Mouse (Mus musculus): Measurements from ENCODE around the gene Wipf2. TPM values are rescaled to one million over a fixed set of nuclear protein-coding genes. Genes with fewer than 3 reads are reported as not detected.
"Not testable (repeated sequence)": the region's sequence is repeated elsewhere in the genome, so short reads cannot be mapped to it uniquely, and the experiment has no call there.

The Wipf2 gene
- total RNA-seq, 2 experiments from 2014 or later = 12.6 to 14.1 TPM

- DNase-seq = peak; percentile 61
Measured at GRCm38 (mm10) chr11:98932293-98933091, 69.1 kb downstream of the Wipf2 start.

DNA sequence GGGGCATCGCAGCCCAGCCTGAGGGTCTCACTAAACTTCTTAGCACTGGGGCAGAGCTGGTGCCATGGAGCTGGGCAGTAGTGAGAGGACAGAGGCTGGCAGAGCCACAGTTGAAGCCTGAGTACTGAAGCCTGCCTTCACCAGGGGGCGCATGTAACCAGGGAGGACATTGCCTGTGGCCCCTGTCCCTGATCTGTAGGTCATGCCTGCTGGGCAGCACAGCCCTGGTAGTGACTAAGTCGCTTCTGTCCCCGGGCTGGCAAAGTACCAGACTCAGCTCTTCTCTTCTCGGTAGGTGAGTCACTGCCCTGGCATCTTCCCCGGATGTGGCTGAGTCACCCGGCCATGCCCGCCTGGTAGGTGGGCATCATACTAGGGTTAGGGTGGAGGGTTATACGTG lies 69.7 kb downstream of the Wipf2 start:
- peak; percentile 85 for DNase-seq

DNA sequence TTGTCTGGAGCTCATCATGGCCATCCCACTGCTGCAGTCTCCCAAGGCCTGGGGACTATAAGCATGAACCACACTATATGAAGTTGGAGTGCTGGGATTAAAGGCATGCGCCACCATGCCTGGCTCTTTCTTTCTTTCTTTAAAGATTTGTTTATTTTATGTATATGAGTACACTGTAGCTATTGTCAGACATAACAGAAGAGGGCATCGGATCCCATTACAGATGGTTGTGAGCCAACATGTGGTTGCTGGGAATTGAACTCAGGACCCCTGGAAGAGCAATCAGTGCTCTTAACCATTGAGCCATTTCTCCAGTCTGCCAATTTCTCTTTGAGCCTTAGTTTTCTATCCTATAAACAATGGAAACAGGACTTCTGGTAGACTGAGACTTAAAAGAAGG lies 70.4 kb downstream of the Wipf2 start:
- DNase-seq = not testable (repeated sequence)

DNA sequence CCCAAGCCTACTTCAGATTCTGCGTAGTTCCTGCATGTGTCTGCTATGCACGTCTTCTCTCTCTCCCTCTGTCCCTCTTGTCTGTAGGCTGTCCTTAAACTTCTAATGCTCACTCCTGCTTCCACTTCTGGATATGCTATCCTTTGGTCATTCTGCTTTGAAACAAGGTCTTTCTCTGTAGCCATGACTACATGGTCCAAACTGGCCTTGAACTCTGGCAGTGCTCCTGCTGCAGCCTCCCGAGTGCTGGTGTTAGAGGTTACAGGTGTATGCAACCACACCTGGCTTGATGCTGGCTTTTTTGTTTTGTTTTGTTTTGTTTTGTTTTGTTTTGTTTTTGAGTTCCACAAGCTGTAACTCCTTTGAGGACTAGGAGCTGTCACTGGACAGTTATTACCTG lies 70.9 kb downstream of the Wipf2 start:
- DNase-seq = no peak

DNA sequence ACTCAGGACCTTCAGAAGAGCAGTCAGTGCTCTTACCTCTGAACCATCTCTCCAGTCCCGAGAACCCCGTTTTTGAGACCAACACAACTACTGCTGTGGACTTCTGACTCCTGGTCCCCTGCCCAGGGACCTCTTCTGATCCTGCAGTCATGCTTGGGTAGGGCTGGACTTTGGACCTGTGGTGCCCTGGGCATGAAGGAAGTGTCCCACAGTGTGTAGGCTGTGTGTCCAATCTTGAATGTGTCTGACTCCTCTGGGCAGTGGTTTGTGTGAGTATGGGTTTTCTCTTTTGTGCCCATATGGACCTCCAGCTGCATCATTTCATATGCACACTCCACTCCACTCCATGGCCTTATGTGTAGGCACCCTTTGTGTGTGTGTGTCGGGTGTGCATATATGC lies 71.7 kb downstream of the Wipf2 start:
- DNase-seq = no peak

DNA sequence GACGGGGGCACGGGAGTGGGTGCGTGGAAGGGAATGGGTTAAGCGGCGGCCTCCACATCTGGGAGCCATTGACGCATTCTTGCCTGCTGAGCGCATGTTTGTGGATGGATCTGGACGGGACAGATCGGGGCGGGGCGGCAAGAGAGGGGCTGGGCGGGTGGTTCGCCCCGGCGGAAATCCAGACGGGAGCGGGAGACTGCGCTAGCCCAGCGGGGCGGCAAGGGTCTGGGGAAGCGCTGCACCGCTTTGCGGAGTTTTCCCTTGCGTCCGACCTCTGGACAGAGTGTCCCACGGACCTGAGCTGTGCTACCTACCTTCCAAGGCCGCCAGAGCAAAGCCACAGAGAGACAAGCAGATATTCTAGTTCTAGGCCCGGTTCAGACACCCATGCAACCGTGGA lies 72.7 kb downstream of the Wipf2 start:
- DNase-seq = peak; percentile 89

GRCm38 (mm10) chr11:98936606-98937409 lies 73.4 kb downstream of the Wipf2 start:
- no peak for DNase-seq

- DNase-seq = peak; percentile 92
Measured at GRCm38 (mm10) chr11:98937410-98937913, 74.0 kb downstream of the Wipf2 start.

DNA sequence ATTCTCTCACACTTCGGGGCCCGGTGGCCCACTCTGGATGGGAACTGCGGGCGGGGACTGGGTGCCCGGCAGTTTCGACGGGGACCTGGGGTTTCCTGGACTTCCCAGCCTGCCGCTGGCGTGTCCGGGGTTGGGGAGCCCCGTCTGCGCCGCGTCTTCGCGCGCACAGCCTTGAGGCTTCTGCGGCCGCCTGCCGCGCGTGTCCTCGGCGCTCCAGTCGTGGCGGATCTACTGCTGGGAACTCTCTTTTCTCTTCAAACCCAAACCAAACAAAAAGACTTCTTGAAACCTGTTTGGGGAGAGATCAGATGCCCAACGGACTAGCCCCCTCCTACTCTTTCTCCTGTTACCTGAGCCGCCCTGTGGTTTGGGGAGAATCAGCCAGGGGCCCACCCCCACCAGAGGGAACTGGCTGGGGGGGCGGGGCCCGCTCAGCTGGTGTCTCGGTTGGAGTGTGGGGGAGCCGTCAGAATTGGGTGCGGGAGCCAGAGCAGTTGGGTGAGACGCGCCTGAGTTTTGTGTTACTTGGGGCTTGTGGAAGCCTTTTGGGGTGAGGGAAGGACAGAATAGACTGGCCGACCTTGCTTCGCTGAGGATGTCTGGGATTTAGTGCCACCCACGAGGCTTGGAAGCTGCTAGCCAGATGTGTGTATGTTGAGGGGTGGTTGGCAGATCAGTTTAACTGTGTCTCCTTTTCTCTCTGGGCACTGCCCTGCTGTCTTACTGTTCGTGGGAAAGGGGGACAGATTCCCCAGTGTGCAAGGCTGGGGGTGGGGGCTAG lies 74.7 kb downstream of the Wipf2 start:
- peak; percentile 73 for DNase-seq

DNA sequence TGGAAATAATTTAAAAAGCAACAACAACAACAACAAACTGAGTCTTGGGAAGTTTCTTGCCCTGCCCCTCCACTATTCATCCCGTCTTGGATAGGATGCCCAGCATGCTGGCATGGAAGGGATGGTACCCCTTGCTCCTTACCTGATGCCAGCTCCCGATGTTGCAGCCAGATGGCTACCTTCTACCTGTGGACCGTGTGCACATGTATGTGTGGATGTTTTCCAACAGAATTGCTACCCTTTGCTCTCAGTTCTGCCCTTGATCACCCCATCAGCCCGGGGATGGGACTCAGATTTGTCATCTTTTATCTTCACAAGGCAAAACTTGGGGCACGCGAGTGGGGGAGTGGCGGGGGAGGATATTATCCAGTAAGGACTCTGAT lies 75.3 kb downstream of the Wipf2 start:
- DNase-seq = no peak

DNA sequence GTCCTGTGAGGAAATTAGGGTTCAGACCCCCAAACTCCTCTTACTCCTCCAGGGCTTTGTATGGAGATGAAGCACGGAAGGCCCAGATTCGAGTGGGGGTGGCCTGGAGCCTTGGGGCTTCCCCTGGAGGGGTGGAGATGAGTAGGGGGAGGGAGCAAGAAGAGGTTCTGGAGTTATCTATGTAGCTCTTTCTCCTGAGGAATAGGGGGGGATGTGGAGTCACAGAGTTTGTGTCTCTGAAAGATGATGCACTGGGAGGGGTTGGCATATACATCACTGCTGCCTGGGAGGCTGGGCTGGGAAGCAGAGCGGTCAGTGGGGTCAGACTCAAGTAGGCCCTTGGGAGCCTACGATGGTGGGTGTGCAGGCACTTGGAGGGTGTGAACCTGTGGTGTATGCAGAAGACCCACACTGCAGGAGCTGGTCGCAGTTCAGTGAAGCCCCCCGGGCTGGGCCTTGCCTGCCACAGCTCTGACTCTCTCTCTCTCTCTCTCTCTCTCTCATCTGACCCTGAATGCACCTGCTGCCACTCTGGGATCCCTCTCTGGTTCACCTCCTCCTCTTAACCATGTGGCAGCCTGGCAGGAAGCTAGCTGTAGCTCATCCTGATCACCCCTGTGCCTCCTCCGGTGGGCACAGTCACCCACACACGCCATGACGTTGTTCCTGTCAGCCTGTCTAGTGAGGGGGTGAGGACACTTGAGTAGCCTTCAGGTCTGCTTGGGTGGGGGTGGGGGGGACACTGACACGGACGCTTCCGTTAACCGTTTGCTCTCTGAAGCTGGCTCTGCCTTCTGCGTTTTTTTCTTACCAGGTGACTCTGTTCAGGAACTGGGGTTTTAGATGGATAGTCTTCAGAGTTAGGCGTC lies 75.9 kb downstream of the Wipf2 start:
- DNase-seq = no peak

DNA sequence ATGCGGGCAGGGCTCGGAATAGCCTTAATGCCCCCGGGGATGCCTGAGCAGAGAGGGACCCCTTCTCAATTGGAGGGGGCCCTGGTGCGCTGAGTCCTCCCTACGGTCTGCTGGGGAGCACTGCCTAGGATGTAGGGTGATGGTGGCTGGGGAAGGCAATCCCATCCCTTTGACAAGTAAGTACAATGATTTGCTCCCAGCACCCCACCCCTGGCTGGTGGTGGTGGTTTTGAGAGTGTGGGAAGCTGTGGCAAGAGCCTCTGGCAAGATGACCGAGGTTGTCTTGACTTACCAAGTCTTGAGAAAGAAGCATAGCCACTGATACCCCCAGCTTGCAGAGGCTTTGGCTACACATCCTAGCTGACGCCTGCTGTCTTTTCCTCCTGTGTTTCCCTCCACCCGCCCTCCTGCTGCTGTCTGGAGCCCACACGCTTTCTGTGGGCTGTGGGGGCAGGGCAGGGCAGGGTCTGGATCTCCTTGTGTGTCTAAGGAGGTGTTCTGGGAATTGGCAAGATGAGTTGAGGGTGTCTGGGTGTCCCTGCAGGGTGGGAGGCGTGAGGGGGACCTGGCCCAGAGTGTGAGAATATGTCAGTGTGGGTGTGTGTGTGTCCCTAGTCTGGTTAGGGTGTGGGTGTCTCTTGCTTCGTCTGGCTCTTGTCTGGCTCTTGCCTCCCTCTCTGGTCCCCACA lies 76.7 kb downstream of the Wipf2 start:
- DNase-seq = no peak

GRCm38 (mm10) chr11:98940776-98941175 lies 77.3 kb downstream of the Wipf2 start:
- no peak for DNase-seq

DNA sequence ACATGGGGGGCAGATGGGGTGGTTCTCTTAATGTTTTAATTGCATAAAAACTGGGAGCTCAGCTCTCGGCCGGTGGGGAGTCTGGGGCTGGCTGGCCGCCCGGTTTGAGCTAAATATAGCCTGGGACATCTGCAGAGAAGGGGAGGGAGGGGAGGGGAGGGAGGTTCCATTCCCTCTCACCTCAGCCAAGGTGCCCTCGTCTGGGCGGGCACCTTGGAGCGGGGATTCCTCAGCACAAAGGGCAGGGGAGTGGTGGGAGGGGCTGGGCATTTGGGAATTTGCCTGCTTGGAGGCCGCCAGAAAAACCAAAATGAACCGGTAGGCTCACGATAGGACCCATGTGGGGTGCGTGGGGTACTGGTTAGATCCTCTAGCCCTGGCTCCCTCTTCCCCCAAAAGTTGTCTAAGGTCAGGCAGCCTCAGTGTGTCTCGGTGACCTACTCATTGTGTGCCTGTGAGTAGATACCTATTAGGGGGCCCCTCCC lies 77.9 kb downstream of the Wipf2 start:
- peak; percentile 87 for DNase-seq

- peak; percentile 90 for DNase-seq
Measured at GRCm38 (mm10) chr11:98941826-98942550, 78.5 kb downstream of the Wipf2 start.

GRCm38 (mm10) chr11:98942555-98942922 lies 79.1 kb downstream of the Wipf2 start:
- no peak for DNase-seq

- peak; percentile 81 for DNase-seq
Measured at GRCm38 (mm10) chr11:98942923-98943641, 79.6 kb downstream of the Wipf2 start.

DNA sequence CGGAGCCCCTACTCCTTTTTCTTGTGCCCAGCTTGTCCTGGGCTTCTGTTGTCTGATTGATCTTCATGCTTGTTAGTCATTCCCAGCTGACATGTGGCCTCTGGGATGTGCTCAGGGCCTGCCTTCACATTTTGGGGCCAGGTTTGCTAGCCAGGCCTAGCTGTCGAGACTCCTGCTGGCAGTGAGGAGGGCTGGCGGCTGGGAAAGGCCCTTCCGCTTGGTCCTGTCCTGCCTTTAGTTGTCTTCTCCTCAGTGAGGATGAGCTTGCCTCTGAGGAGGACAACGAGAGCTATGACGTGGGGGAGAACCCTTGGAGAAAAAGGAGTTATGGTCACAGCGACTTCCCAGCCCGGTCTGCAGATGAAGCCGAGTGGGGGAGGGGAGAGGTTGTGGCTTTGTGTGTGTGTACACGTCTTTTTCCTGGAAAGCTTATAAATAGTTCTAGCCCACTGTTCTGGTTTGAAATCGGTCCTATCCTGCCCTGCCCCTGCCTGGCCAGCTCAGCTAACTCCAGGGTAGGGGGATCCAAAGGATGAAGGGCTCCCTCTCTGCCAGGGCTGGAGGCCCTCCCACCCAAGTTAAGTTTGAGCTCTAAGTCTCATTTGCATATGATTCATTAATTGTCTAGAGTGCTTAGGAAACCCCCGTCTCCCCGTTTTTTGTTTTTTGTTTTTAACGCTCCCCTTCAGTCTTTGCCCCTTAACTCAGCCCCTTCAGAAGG lies 80.5 kb downstream of the Wipf2 start:
- peak; percentile 70 for DNase-seq
